Mouse (Mus musculus) urinary bladder, postnatal 10 days (tissue): Measurements from ENCODE around the gene Mapk8ip2.

Source experiments
- DNase-seq: peaks from one replicate; pipeline ENCODE4 v3.0.0; 2022; ENCODE audit warnings: low spot score

Gene Mapk8ip2

DNA sequence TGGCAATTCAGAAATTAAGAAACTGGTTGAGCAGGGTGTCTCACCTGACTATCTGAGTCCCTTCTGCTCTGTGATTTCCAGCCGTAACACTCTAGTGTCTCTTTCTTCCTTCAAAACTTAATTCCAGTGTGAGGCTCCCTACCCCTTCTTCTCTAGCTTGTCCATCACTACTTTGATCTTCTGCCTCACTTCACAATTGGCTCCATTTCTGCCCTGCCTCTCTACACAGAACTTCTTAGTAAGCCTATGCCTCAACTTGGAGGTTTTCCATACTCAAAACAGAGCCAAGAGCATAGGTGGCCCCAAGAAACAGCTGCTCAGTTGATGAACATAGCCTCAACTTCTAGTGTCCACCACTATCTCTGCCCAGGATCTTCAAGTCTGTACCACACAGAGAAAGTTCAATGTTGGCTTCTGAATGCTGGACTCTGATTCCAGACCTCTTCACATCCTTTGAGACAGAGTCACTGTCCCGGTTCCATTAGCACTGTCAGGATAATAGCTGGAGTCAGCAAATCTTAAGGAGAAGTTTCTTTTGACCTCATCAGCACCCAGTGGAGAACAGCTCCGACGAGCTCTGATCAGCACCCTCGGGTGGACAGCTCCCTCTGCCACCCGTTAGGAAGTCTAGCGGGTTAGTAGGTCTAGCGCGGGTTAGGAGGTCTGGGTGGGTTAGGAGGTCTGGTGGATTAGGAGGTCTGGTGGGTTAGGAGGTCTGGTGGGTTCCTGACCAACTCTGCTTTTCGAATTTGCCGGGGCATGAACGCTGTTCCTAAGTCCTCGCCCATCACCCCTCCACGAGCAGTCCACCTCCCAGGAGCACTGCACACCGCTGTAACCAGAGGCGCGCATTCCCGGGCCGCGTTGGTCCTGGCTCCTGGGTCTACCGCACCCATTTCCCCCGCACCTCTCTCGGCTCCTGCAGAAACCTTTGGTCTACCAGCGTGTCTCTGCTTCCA is 528 bp upstream of the Mapk8ip2 start:
- no peak for DNase-seq

DNA sequence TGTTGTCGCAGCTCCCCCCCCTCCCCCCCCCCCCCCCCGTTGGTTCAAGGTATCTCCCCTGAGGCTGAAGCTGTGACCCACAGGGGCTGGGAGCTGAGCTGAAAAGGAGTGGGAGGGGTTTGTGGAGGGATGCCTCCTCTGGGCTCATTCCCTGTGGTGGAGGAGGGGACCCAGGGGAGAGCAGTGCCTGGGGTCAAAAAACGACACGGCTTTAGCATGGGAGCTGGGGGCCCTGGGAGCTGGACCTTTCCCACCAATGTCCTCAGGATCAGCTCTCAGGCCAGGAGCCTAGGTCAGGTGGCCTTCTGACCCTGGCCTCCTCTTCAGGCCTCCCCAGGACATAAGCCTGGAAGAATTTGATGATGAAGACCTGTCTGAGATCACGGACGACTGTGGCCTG is 1.1 kb downstream of the Mapk8ip2 start:
- DNase-seq: no peak

DNA sequence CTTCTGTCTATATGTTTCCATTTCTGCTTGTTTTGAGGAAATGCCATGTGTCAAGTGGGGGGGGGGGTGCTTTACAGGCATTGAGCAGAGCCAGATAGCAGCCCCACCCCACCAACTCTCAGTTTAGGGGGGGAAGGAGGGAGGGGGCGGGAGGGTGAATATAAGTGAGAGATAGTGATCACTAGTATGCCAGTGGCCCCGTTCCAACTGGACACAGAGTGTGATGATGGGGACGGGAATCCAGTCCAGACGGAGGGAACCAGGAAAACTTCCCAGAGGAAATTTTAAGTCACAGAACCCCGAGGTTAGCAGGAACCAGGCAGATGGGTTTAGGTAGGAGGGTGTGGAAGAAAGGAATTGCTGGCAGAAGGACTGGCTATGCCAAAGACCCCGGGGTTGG is 1.9 kb downstream of the Mapk8ip2 start:
- DNase-seq: no peak

DNA sequence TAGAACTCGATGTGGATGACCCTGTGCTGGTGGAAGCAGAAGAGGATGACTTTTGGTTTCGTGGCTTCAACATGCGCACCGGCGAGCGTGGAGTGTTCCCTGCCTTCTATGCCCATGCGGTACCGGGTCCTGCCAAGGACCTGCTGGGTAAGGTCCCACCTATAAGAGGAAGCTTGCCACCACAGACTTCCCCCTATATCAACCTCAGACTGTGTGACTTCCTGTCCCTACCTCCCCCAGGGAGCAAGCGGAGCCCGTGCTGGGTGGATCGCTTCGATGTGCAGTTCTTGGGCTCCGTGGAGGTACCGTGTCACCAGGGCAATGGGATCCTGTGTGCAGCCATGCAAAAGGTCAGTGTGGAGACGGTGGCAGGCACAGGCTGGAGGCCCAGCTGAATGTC is 5.2 kb downstream of the Mapk8ip2 start:
- DNase-seq: no peak

DNA sequence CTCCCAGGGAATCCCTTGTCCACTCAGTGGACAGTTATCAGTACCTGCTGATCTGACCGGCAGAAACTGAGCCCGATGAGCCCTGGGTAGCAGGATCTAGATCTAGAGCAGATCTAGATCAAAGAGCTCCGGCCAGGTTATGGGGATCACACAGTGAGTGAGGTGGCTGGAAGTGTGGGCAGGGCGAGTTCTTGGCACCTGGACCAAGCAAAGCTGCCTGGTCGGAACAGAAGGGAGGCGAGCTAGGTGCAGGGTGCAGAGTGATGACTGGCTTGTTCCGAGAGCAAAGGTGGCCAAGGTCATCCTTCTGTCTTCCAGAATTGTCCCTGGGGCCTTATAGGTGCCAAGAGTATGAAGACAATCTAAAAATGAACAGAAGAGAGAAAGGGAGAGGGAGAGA is 6.1 kb downstream of the Mapk8ip2 start:
- no peak for DNase-seq

DNA sequence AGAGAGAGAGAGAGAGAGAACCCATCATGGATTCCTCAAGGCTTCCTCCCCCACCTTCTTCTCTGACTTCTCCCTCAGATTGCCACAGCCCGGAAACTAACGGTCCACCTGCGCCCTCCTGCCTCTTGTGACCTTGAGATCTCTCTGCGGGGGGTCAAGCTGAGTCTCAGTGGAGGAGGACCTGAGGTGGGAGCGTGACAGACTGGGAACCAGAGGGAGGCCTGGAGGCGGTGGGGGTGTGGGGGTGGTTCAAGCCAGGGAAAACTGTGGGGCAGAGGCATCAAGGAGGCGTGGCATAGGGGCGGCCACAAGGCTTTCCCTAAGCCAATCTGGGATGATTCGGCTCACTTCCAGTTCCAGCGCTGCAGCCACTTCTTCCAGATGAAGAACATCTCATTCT is 6.6 kb downstream of the Mapk8ip2 start:
- DNase-seq: no peak

DNA sequence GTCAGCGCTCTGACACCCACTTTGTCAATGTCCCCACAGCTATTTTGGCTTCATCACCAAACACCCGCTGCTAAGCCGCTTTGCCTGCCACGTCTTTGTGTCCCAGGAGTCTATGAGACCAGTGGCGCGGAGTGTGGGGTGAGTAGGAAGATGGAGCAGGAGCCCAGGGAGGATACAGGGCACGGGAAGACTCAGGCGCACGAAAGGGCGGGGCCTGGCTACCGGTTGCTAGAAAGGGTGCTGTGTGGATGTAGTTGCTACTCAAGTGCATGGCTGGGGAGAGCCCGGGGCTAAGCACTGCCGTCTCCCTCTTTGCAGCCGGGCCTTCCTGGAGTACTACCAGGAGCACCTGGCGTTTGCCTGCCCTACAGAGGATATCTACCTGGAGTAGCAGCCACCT is 7.6 kb downstream of the Mapk8ip2 start:
- DNase-seq: no peak

DNA sequence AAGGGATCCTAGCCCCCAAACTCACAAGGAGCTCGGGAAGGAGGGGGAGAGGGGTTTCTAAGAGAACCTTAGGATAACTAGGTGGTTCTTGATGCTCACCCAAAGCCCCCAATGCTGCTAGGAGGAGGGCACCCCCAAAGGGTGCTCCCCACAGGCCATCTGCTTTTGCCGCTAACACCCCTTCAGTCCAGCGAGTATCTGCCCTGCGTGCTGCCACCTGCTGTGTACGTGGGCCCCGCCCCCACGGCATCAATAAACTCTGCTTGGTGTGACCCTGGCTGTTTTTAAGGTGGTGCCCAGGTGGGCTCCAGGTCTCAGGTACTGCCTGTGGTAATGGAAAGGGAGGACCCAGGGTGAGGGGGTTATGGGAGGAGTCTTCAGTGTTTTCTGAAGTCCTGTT is 8.5 kb downstream of the Mapk8ip2 start:
- DNase-seq: no peak

DNA sequence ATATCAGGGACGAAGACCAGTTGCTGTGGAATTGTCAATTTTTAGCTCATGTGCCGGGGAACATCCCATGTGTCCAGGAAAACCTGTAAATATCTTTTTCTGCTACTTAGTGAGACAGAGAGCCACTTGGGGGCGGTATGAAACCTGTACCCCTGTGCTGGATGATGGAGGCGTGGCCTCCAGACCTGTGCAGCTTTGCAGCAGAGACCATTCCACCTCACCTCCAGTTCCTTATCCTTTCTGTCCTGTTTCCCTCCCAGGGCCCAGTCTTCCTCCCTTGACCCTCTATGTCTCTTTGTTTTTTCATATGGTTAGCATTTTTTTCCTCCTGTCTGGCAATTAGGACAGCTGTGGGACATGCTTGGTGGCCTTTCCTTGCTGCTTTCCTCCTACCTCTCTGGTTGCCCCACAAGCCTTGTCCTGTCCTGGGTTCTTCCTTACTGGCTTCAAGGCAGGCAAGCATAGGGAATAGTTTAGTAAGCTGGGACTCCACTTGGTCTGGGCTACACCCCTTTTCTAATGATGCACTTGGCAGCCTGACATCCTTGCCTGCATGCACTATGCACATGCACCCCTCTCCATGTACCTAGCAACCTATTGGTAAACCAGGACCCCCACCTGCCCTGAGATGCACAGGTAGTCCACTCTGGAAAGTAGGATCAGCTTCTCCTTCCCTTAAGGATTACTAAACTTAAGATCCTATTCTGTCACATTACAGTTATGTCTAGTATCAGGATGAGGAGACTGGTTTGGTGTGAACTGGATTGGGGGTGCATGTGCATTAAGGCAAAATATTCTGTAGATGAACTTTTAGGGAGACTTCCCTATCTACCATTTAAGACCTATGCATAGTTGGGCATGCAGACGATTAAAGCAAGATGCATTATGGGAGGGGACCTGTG is 9.9 kb downstream of the Mapk8ip2 start:
- DNase-seq: no peak

DNA sequence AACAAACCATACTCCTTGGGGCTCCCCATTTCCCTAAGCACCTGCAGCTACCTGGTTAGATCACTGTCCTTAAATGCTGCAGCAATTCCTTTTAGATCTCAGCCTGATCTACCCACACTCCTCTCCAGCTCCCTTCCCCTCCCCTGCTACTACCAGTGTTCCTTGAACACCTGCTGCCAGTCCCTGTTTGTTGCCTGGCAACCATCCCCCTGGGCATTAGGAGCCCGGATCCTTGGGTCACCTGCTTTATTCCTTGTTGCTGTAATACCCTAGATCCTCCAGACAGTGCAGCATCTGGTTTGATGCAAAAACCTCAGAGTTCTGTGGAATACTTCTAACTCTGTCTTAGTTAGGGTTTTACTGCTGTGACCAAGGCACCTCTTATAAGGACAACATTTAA is 11.3 kb downstream of the Mapk8ip2 start:
- no peak for DNase-seq

DNA sequence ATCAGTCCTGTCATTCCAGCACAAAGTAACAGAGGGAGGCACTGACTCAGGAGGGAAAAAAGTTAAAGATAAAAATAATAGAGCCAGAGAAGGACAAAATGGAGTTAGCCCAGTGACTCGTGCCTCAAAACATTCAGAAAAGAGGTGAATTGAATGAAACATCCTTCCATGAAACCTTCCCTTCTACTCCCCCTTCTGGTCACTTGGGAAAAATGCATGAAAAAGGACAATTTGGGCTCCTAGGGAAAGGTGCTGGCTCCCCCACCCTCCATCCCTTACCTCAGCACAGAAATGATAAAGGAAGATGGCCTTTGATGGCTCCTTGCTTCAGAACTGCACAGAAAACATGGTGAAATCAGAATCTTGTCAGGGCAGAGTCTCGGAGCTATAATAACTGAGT is 14.9 kb downstream of the Mapk8ip2 start:
- DNase-seq: no peak

DNA sequence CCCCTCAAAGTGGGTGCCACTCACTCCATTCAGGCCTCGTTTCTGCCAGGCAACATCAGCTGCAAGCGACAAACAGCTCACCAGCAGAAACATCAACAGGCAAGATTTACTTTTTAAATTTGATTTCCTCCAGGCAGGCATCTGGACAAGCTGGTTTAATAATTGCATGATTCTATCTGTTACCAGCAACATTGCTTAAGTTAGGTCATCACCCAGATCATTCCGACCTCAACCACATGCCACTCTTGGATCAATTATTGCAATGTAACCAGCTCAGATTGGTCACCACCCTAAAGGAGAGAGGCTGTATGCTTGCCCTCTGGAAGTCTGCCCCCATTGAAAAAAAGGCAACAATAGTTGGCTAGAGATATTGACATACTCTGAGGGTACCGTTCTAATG is 17.8 kb downstream of the Mapk8ip2 start:
- DNase-seq: no peak

DNA sequence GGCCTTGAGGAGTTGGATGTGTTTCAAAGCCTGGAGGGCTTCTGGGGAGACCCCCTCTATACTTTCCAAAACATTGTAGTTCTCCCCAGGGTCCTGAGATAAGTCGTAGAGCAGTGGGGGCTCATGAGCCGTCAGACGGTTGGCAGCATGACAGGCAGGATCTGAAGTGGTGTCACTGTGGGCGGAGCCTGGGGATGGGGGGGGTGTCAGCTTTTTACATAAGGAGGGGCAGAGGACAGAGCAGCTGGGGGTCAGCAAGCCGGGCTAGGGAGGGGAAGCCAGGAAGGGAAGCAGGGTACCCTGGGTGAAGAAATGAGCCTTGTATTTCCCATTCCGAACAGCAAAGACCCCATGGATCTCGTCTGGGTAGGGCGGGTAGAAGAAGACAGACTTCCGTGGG is 19.7 kb downstream of the Mapk8ip2 start:
- no peak for DNase-seq

DNA sequence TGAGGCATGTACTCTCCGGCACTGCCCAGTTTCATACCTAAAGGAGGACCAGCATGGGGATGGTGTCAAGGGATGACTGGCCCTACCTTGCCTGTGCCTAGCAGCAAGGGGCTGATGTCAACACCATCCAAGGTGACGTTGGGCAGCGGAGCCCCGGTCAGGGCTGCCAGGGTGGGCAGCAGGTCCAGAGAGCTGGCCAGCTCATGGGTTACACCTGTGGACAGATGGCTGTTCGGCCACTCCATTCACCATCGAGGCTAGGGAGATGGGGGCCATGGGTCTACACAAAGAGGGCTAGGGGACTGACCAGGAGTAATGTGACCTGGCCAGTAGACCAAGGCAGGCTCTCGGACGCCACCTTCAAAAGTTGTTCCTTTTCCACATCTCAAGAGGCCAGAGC is 20.2 kb downstream of the Mapk8ip2 start:
- DNase-seq: no peak

DNA sequence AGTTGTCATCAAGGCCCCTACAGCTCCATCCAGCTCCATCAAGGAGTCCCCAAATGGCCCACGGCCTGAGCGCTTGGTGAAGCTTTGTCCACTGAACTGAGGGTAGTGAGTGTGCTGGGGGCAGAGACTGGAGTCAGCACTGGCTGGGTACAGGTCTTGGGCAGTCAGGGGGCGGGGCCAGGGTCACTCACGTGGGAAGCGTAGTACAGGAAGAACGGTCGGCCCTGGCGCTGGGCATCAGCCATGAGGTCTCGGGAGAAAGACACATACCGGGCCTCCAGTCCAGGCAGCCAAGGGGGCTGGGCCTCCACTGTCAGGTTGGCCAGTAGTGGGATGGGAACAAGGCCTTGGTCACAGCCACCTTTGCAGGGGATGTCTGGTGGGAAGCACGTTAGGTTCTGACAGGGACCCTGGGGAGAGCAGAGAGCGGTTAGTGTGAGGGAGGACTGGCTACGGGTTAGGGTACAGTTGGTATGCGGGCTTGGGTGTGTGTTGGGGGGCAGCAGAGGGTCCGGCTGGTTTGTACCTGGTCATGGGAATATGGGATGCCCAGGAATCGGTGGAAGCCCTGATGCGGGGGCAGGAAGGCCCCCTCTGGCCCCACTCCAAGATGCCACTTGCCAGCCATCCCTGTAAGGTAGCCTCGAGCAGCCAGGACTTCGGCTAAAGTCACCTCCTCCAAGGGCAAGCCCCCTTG is 21.0 kb downstream of the Mapk8ip2 start:
- no peak for DNase-seq

DNA sequence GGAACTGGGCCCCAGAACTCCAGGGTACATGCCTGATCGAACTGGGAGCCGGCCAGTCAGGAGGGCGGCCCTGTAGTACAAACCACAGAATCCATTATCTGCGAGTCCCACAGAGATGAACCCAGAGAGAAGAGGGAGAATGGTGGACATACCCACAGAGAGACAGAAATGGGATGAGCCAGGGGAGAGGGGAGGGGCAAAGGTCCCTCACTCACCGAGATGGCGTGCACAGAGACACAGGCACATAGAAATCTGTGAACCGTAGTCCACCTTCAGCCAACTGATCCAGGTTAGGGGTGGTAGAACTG is 21.5 kb downstream of the Mapk8ip2 start:
- DNase-seq: no peak

DNA sequence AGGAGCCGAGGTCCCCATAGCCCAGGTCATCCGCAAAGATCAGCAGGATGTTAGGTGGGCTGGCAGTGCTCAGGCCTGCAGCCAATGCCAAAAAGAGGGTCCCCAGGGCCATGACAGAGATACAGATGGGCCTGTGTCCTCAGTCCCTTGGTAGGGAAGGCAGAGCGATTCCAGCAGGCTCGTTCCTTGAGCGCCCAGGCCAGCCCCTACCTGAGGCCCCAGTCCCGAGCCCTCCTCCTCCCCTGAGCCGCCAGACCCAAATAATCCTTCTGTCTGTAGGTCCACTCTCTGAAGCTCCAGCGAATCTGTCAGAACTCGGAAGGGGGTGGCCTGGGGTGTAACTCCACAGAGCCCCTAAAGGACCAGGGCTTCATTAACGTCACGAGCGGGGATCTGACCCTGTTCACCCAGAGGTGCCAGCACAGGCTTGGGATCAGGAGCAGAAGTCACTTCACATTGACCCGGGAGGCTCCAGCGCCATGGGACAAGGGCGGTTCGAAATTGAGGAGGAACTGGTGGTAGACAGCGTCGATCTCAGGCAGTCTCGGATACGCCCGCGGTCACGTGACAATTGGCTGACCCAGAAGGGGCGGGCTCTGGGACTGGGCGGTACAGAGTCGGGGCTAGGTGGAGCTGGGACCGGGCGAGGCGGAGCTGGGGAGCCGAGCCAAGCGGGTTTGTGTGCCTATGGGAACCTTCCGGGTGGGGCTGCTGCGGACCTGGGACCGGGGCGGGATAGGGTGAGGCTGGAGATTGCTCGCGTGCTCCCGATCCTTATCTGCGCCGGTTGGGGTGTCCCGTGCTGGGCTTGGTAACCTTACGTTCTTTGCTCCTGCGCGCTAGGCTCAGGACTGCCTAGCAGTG is 22.1 kb downstream of the Mapk8ip2 start:
- DNase-seq: peak; percentile 80

DNA sequence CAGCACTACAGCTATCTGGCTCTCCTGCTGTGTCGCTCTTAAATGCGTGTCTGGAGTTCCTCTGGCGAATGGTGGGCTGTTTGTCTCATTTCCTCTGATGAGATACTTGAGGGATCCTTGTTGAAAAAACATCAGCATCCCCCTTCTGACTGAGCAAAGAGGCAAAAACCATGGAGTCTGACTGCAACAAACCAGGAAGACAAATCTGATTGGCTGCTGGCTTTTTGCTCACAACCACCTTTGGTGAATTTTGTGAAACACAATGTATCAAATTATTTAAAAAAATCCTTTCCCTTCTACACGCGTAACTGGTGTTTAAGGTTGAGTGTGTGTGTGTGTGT is 22.7 kb downstream of the Mapk8ip2 start:
- no peak for DNase-seq

DNA sequence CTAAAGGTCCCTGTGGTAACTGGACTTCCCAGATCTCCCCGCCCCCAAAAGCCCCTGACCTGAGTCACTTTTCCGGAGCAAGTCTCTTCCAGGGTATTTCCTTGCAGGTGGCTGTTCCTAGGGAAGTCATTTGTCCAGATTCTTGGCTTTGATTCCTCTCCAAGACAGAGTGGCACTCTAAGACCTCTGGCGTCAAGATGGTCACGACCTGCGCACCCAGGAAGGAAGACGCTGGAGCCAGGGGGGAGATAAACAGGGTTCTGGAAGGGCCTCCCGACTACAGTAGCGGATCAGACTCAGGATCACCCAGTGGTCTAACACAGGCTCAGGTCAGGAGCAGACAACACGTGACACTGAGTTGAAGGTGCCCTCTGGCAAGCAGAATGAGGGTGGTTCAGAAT is 23.4 kb downstream of the Mapk8ip2 start, which contains the start of gene Arsa:
Gene Arsa (minus strand): TSS at position 335 of the 401 bp plus-strand sequence.
- no peak for DNase-seq

DNA sequence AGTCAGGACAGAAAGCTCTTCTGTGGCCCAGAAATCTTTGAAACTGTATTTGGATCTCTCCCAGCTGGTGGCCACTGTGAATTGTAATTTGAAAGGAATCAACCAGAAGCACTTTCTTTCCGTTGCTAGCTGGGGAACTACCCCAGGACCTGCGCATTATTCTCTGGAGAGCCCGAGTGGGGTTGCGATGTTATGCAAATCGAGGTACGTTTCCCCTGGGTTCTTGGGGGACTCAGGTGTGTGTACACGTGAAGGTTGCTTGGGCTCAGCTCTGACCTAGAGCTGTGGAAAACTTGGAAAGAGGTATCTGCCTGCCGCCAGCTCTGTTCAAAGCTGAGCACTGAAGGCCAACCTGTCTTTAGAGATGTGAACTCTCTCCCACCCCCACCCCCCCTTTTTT is 24.1 kb downstream of the Mapk8ip2 start:
- DNase-seq: no peak

DNA sequence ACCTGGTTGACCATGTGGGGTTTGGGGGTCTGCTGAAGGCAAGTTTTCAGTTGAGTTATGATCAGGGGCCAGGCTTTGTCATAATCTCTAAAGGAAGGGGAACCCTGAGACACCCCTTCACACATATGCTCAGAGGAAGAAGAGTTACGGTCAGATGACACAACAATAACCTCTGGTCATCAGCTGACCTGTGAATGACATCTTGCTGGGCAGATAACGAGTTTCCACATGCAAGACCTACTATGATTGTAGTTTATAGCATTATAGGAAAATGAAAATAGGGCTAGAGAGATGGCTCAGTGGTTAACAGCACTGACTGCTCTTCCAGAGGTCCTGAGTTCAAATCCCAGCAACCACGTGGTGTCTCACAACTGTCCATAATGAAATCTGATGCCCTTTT is 24.9 kb downstream of the Mapk8ip2 start:
- DNase-seq: no peak

DNA sequence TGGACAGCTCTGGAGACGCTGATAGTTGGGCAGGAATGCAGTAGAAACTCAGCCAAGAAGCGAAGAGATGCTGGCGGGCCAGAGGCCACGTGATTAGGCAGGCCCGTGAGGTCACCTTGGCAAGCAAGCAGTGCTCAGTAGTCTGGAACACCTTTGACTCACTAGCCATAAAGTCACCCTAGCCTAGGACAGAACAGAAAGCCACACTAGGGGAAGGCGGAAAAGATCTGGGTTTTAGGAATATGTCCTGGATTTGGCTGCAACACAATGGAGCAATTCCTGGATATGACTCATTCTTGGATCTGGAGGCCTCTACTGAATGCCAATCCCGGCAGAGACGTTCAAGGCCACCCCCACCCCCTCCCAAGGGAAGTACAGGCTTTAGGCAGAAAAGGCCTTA is 26.9 kb downstream of the Mapk8ip2 start:
- no peak for DNase-seq
